Mouse (Mus musculus): ENCODE data around the gene Tfpi. TPM values are rescaled to one million over a fixed set of nuclear protein-coding genes. Genes with fewer than 3 reads are reported as not detected.

The Tfpi gene
- polyA plus RNA-seq, 1 experiment from 2014 or later, result 23.0 TPM

DNA sequence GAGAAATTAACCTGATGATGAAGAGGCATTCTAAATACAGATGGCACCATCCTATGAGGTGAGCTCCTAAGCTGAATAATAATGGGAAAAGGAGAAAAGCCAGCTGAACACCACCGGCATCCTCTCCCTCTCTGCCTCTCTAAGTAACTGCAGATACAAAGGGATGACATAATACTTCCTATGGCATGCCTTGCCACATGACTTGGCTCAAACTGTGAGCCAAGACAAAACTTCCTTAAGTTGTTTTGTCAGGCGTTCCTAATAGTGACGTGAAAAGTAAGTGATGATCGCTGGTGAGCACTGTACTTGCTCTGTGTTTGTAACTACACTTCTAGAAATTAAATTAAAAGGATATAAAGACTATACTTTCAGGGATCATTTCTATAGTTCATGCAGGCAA lies 27.7 kb upstream of the Tfpi start:
- WGBS, result 77% methylated on average over 4 of the region's 4 CpGs
- no peak; the same call in 1 of the 2 replicates for ATAC-seq (ENCODE audit: low FRiP score, low read depth)
- no peaks in the 10 kb centered on the region for H3K36me3 ChIP-seq
- H3K27me3 ChIP-seq (replicated peaks), result no peaks in the 10 kb centered on the region
- H3K4me2 ChIP-seq (replicated peaks), result no peak overlapping the region
- no peaks in the 10 kb centered on the region for H3K9me3 ChIP-seq
- no peak overlapping the region for H3K9ac ChIP-seq
- H3K4me1 ChIP-seq, result no peaks in the 10 kb centered on the region
- no peak overlapping the region for H3K4me3 ChIP-seq
- H3K27ac ChIP-seq, result no peak overlapping the region

GRCm38 (mm10) chr2:84498921-84499320 lies 22.3 kb upstream of the Tfpi start:
- no peak overlapping the region for H3K9ac ChIP-seq
- H3K27ac ChIP-seq, result no peak overlapping the region
- no peaks in the 10 kb centered on the region for H3K27me3 ChIP-seq (replicated peaks)
- no peaks in the 10 kb centered on the region for H3K4me1 ChIP-seq
- H3K9me3 ChIP-seq, result no peaks in the 10 kb centered on the region
- WGBS, result 77% methylated on average over 3 of the region's 3 CpGs
- no peak overlapping the region for H3K4me2 ChIP-seq (replicated peaks)
- H3K4me3 ChIP-seq, result no peak overlapping the region
- H3K36me3 ChIP-seq, result no peaks in the 10 kb centered on the region
- no peak for ATAC-seq (ENCODE audit: low FRiP score, low read depth)

DNA sequence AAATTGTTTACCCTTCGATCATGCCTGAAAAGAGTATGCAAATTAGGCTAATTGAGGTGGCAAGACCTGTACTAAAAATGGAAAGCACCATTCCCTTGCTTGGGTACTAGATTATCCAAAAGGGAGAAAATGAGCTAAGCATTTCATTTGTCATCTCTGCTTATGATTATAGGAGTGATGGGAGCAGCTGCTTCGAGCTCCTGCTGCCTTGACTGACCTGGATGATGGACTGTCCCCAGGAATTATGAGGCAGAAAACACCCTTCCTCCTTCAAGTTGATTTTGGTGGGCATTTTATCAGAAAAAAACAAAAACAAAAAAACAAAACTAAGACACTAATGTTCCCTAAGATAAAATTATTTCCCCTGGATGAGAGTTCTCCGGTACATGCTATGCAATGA lies 18.5 kb upstream of the Tfpi start:
- Histone ChIP-seq H3K4me3 (no peak overlapping the region), H3K27ac (no peak overlapping the region), H3K4me1 (no peaks in the 10 kb centered on the region), H3K4me2 (replicated peaks) (no peak overlapping the region), H3K9me3 (no peaks in the 10 kb centered on the region), H3K27me3 (replicated peaks) (no peaks in the 10 kb centered on the region), H3K36me3 (no peaks in the 10 kb centered on the region), H3K9ac (no peak overlapping the region)
- WGBS, result 89% methylated on average over 3 of the region's 3 CpGs
- no peak for ATAC-seq (ENCODE audit: low FRiP score, low read depth)

DNA sequence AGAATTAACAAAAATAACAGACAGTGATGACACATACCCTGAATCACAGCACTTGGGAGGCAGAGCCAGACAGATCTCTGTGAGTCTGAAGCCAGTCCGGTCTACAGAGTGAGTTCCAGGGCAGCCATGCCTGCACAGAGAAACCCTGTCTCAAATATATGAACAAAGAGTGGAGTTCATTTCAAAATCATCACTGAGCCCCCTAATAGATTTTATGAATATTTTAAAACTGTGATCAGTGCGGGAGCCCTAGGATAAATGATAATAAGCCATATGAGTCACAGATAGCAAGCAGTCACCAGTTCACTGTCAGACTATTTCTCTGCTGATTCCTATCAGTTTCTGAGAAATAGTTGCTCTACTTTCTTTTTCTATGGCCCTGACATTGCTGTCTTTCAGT lies 17.1 kb upstream of the Tfpi start:
- no peaks in the 10 kb centered on the region for H3K9me3 ChIP-seq
- no peak for ATAC-seq (ENCODE audit: low FRiP score, low read depth)
- no peaks in the 10 kb centered on the region for H3K36me3 ChIP-seq
- no peak overlapping the region for H3K9ac ChIP-seq
- no peak overlapping the region for H3K4me3 ChIP-seq
- WGBS, result 95% methylated on average over 2 of the region's 2 CpGs
- no peaks in the 10 kb centered on the region for H3K4me1 ChIP-seq
- no peak overlapping the region for H3K4me2 ChIP-seq (replicated peaks)
- H3K27me3 ChIP-seq (replicated peaks), result no peaks in the 10 kb centered on the region
- no peak overlapping the region for H3K27ac ChIP-seq

DNA sequence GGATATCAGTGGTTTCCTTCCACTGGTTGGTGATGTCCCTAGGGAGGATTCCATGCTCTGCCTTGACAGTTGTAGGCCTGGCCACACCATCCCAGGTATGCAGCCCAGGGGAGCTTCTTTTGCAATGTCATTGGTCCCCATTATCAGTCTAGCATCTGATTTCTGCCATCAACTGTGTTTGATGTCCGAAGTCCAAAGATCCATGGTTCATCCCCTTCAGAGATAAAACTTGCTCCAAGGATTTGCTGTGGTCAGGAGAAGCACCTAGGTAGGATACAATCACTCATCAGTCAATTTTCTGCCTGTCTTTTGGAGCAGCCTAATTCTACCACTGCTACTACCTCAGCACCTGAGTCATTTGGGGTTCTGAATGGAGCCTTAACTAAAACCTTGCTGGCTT lies 15.1 kb upstream of the Tfpi start:
- Histone ChIP-seq H3K27me3 (replicated peaks) (no peaks in the 10 kb centered on the region), H3K9me3 (no peaks in the 10 kb centered on the region), H3K27ac (no peak overlapping the region), H3K36me3 (no peaks in the 10 kb centered on the region), H3K4me1 (no peaks in the 10 kb centered on the region), H3K4me3 (no peak overlapping the region), H3K9ac (no peak overlapping the region), H3K4me2 (replicated peaks) (no peak overlapping the region)
- ATAC-seq (ENCODE audit: low FRiP score, low read depth), result no peak
- WGBS, result 88% methylated on average over 1 of the region's 1 CpGs

- H3K27ac ChIP-seq, result no peak overlapping the region
- H3K9ac ChIP-seq, result no peak overlapping the region
- no peaks in the 10 kb centered on the region for H3K9me3 ChIP-seq
- no peak for ATAC-seq (ENCODE audit: low FRiP score, low read depth)
- no peaks in the 10 kb centered on the region for H3K27me3 ChIP-seq (replicated peaks)
- H3K4me3 ChIP-seq, result no peak overlapping the region
- H3K4me1 ChIP-seq, result no peaks in the 10 kb centered on the region
- H3K36me3 ChIP-seq, result no peaks in the 10 kb centered on the region
- WGBS, result 66% methylated on average over 9 of the region's 9 CpGs
- no peak overlapping the region for H3K4me2 ChIP-seq (replicated peaks)
Measured at GRCm38 (mm10) chr2:84487705-84488291, 11.2 kb upstream of the Tfpi start.

DNA sequence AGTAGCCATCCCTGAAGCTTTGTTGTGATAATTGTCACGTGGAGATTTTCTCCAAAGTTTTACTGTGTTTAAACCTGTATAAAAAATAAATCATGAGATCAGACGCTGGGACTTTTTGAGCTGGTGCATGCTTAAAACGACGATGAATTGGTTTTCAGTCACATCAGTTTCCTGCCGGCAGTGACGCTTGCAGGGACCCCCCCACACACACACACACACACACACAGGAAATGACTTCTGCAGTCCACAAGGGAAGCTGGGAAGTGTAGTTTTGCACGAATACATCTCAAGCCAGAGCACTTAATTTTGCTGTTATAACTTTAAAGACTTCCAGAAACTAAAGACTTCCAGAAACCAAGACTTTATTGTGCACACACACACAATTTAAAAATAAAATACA lies 5.3 kb upstream of the Tfpi start:
- 0 out of 2 replicates have a peak, but pooled peaks have one; percentile 44 for ATAC-seq (ENCODE audit: low FRiP score, low read depth)
- H3K36me3 ChIP-seq, result no peaks in the 10 kb centered on the region
- no peak overlapping the region for H3K4me3 ChIP-seq
- H3K9ac ChIP-seq, result no peak overlapping the region
- no peaks in the 10 kb centered on the region for H3K4me1 ChIP-seq
- 0 out of 2 replicates have a peak overlapping the region, but pooled peaks have one; percentile 14 for H3K4me2 ChIP-seq (replicated peaks)
- no peaks in the 10 kb centered on the region for H3K27me3 ChIP-seq (replicated peaks)
- H3K27ac ChIP-seq, result no peak overlapping the region
- WGBS, result 50% methylated on average over 7 of the region's 7 CpGs
- H3K9me3 ChIP-seq, result no peaks in the 10 kb centered on the region

DNA sequence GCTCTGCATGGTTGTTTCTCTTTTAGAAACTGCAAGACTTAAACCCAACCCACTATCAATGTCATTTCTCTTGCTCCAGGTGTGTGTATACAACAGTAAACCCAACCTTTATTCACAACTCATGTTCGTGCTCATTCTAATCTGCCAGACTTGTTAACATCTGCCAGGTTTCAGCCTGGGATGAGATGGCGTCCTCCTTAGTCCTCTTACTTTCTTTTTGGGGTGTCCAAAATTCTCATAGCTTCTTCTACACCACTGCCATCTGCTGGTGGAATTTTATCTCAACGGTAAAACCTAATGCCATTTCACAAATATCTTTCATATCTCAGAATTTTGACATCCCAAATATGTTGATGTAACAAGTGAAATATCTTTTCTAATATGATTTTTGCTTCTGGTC lies 2.5 kb upstream of the Tfpi start:
- no peaks in the 10 kb centered on the region for H3K9me3 ChIP-seq
- WGBS, result 43% methylated on average over 3 of the region's 3 CpGs
- ATAC-seq (ENCODE audit: low FRiP score, low read depth), result no peak
- no peaks in the 10 kb centered on the region for H3K27me3 ChIP-seq (replicated peaks)
- H3K27ac ChIP-seq, result no peak overlapping the region
- H3K36me3 ChIP-seq, result no peaks in the 10 kb centered on the region
- H3K4me1 ChIP-seq, result peaks cover 5% of the 10 kb centered on the region; the same call in 1 of the 2 replicates
- no peak overlapping the region for H3K4me2 ChIP-seq (replicated peaks)
- H3K4me3 ChIP-seq, result no peak overlapping the region
- no peak overlapping the region for H3K9ac ChIP-seq

DNA sequence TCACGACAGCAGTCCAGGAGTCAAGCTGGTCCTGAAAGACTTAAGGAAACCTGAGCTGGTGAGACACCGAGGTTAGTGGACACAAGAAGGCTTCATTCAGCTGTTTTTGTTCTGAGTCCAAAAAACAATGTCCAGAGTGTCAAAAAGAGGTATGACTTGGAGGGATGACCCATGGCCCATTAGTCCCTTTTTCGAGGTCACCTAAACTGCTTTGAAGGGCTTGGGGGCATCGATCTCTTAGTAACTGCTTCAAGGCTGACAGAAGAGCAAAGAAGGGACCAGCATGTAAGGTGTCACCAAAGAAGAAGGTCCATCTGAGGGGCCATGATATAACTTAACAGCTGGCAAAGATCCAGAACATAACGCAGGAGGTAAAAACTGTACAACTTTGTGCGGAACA lies 1.2 kb upstream of the Tfpi start:
- Histone ChIP-seq H3K27ac (no peak overlapping the region), H3K4me3 (no peak overlapping the region)
- WGBS, result 89% methylated on average over 6 of the region's 6 CpGs

DNA sequence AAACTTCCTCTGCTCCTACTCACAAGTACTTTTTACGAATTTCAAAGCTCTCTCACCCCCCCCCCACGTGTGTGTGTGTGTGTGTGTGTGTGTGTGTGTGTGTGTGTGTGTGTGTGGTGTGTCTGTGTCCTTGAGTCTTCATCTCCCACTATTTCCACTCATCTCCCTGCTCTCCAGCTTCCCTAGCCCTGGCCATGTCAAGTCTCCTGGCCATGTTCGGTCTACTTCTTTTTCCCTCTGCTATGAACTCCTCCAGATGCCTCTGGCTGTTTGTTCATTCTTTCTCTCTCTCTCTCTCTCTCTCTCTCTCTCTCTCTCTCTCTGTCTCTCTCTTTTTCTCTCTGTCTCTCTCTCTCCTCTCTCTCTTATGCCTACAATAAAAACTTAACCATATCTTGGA lies 444 bp downstream of the Tfpi start:
- ATAC-seq (ENCODE audit: low FRiP score, low read depth), result no peak
- H3K4me3 ChIP-seq, result no peak overlapping the region
- WGBS, result 64% methylated on average over 3 of the region's 3 CpGs
- peak overlapping the region; percentile 41 for H3K4me2 ChIP-seq (replicated peaks)
- 0 out of 2 replicates have a peak overlapping the region, but pooled peaks have one; percentile 13 for H3K9ac ChIP-seq
- no peaks in the 10 kb centered on the region for H3K36me3 ChIP-seq
- H3K27me3 ChIP-seq (replicated peaks), result no peaks in the 10 kb centered on the region
- peaks cover 5% of the 10 kb centered on the region; the same call in 1 of the 2 replicates for H3K4me1 ChIP-seq
- no peak overlapping the region for H3K27ac ChIP-seq
- H3K9me3 ChIP-seq, result no peaks in the 10 kb centered on the region

More for the DNA sequence above, 1.2 kb upstream of the Tfpi start:
- Histone ChIP-seq H3K4me1 (peaks cover 5% of the 10 kb centered on the region; the same call in 1 of the 2 replicates), H3K9ac (no peak overlapping the region), H3K27me3 (replicated peaks) (no peaks in the 10 kb centered on the region), H3K9me3 (no peaks in the 10 kb centered on the region), H3K4me2 (replicated peaks) (no peak overlapping the region), H3K36me3 (no peaks in the 10 kb centered on the region)
- ATAC-seq (ENCODE audit: low FRiP score, low read depth), result no peak

DNA sequence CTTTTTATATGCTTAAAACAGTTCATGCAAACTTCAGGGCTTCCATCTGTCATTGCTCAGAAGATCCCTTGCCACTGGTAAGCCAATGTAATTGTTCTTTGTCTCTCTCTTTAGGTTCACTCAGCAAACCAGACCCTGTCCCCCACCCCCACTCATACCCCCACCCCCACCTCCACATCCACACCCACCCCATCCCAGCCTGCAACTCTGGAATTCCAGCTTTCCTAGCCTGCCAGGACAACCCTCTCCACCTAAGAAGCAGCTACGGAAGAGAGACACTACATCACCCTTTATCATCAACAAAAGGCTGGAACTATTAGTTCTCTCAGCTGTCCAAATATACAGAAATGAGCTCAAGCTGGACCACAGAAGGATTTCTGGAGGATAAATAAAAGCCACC lies 974 bp downstream of the Tfpi start:
- ATAC-seq (ENCODE audit: low FRiP score, low read depth), result no peak
- H3K4me3 ChIP-seq, result no peak overlapping the region
- no peak overlapping the region for H3K27ac ChIP-seq
- no peaks in the 10 kb centered on the region for H3K36me3 ChIP-seq
- H3K9ac ChIP-seq, result no peak overlapping the region
- no peaks in the 10 kb centered on the region for H3K9me3 ChIP-seq
- WGBS, result 33% methylated on average over 1 of the region's 1 CpGs
- H3K4me2 ChIP-seq (replicated peaks), result peak overlapping the region; percentile 41
- H3K27me3 ChIP-seq (replicated peaks), result no peaks in the 10 kb centered on the region
- H3K4me1 ChIP-seq, result peaks cover 5% of the 10 kb centered on the region; the same call in 1 of the 2 replicates

DNA sequence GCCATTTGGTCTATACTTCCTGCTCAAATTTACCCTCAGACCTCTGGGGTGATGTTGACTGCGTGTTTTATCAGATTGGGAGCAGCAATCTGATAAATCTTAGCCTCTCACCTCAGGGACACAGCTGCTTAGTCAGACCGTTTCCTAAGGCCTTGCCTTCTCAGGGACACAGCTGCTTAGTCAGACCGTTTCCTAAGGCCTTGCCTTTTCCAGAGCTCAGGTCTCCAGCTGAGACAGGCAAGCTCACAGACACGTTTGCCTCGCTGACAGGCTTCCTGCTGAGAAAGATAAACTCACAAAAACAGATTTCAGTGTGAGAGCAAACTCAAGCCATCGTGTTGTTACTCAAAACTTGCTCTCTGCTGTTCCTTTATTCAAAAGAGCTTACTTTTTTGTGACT lies 1.9 kb downstream of the Tfpi start:
- WGBS, result 13% methylated on average over 6 of the region's 6 CpGs
- Histone ChIP-seq H3K4me3 (no peak overlapping the region), H3K27me3 (replicated peaks) (no peaks in the 10 kb centered on the region), H3K9ac (no peak overlapping the region), H3K36me3 (no peaks in the 10 kb centered on the region), H3K4me1 (peaks cover 5% of the 10 kb centered on the region; the same call in 1 of the 2 replicates), H3K9me3 (no peaks in the 10 kb centered on the region), H3K4me2 (replicated peaks) (no peak overlapping the region), H3K27ac (no peak overlapping the region)
- ATAC-seq (ENCODE audit: low FRiP score, low read depth), result no peak

DNA sequence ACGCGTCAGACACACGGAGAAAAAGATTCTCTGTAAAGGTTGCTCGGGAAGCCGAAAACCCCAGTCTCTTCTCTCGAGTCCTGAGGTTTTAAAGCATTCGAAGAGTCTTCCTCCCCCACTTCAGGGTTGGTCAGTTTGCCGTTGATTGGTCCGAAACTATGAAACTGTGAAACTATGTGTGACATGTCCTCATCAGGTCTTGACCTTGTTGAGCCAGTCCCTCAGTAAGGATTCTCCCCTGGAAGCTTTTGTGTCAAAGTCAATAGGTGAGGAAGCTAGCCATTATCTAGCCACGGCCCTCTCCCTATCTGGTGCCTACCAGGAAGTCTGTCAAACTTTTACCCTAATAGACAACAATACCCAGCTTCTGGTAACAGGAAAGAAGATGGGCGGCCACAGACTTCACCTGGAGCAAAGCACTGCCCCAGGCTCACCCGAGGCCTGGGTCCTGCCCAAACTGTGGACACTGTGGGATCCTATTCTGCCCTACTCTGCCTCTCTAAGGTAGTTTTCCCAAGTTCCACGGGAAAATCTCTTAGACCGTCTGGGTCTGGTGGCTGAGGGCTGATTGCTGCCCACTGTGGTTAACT lies 2.5 kb downstream of the Tfpi start:
- Histone ChIP-seq H3K4me1 (peaks cover 5% of the 10 kb centered on the region; the same call in 1 of the 2 replicates), H3K4me3 (no peak overlapping the region), H3K9ac (no peak overlapping the region), H3K27me3 (replicated peaks) (no peaks in the 10 kb centered on the region), H3K4me2 (replicated peaks) (no peak overlapping the region), H3K9me3 (0 out of 2 replicates have a peak, but pooled peaks cover 2% of the 10 kb centered on the region), H3K27ac (no peak overlapping the region), H3K36me3 (no peaks in the 10 kb centered on the region)
- 81% methylated on average over 14 of the region's 14 CpGs for WGBS
- ATAC-seq (ENCODE audit: low FRiP score, low read depth), result no peak
